In genomic region chr19:45657828-45658227, GRCm38 (mm10) we compare ENCODE assay signal across 22 mouse cellular contexts. TPM values are rescaled to one million over a fixed set of nuclear protein-coding genes. Genes with fewer than 3 reads are reported as not detected.
DNase-seq lines count a peak whose midpoint lies in the region; ATAC-seq lines count a peak whose summit lies in the region.
"Had no signal": no experiment of that assay in that cellular context is flagged by ENCODE, and none has a peak within 500 bp of the region (broad histone marks: within the 10 kb centered on the region; RNA-seq: fewer than 3 reads in every experiment).

No protein-coding gene starts in this region.

- ATAC-seq in hindbrain, embryonic 14.5 days (ENCODE audit: low FRiP score): no peak
- no peak for ATAC-seq in hindbrain, embryonic 11.5 days (ENCODE audit: low FRiP score)
- ATAC-seq in liver, embryonic 12.5 days: peak; percentile 62
- ATAC-seq in megakaryocyte progenitor cell, adult 5-6 weeks (replicated peaks; ENCODE audit: poor library complexity): peak; percentile 54
- ATAC-seq: forebrain, embryonic 14.5 days; inflammation-experienced regulatory T-cells, adult 6 months; midbrain, embryonic 15.5 days had no signal

- H3K4me1 ChIP-seq in hindbrain, embryonic 14.5 days (replicated peaks; ENCODE audit: control insufficient read depth, insufficient read depth, low read length): peaks cover 40% of the 10 kb centered on the region
- 0 out of 2 replicates have a peak, but pooled peaks cover 2% of the 10 kb centered on the region for H3K4me1 ChIP-seq in hindbrain, embryonic 11.5 days (replicated peaks; ENCODE audit: control insufficient read depth, insufficient read depth, low read length)
- peaks cover 62% of the 10 kb centered on the region for H3K4me1 ChIP-seq in liver, embryonic 12.5 days

- H3K9me3 ChIP-seq in hindbrain, embryonic 14.5 days (ENCODE audit: control insufficient read depth, low read length): no peaks in the 10 kb centered on the region
- H3K9me3 ChIP-seq in hindbrain, embryonic 11.5 days (ENCODE audit: control insufficient read depth, low read length): no peaks in the 10 kb centered on the region
- no peaks in the 10 kb centered on the region for H3K9me3 ChIP-seq in liver, embryonic 12.5 days (replicated peaks)
- H3K9me3 ChIP-seq: embryonic facial prominence, embryonic 12.5 days; hindbrain, embryonic 10.5 days; megakaryocyte, embryonic 14.5 days; midbrain, embryonic 15.5 days had no signal

- H3K36me3 ChIP-seq in hindbrain, embryonic 14.5 days (replicated peaks; ENCODE audit: control insufficient read depth, insufficient read depth): no peaks in the 10 kb centered on the region
- no peaks in the 10 kb centered on the region for H3K36me3 ChIP-seq in hindbrain, embryonic 11.5 days (ENCODE audit: control insufficient read depth, insufficient read depth, low read length)
- no peaks in the 10 kb centered on the region for H3K36me3 ChIP-seq in liver, embryonic 12.5 days
- H3K36me3 ChIP-seq: embryonic facial prominence, embryonic 12.5 days; hindbrain, embryonic 10.5 days; midbrain, embryonic 15.5 days had no signal

- no peak overlapping the region for H3K4me3 ChIP-seq in hindbrain, embryonic 14.5 days (replicated peaks; ENCODE audit: low read length)
- H3K4me3 ChIP-seq in hindbrain, embryonic 11.5 days (ENCODE audit: low read depth, low read length): no peak overlapping the region
- H3K4me3 ChIP-seq in liver, embryonic 12.5 days: peak overlapping the region; percentile 93; the same call in 1 of the 2 replicates
- H3K4me3 ChIP-seq: embryonic facial prominence, embryonic 12.5 days; gastrocnemius, adult 2 months; hindbrain, embryonic 10.5 days; megakaryocyte, embryonic 14.5 days had no signal

- no peak overlapping the region for H3K27ac ChIP-seq in hindbrain, embryonic 14.5 days
- H3K27ac ChIP-seq in hindbrain, embryonic 11.5 days (ENCODE audit: low read depth, low read length): no peak overlapping the region
- peak overlapping the region; percentile 97; the same call in 1 of the 2 replicates for H3K27ac ChIP-seq in liver, embryonic 12.5 days
- H3K27ac ChIP-seq: embryonic facial prominence, embryonic 12.5 days; gastrocnemius, adult 2 months; hindbrain, embryonic 10.5 days; kidney, postnatal 0 days; midbrain, embryonic 15.5 days; stomach, postnatal 0 days had no signal

- 88% methylated on average over 1 of the region's 1 CpGs for WGBS in hindbrain, embryonic 14.5 days
- WGBS in hindbrain, embryonic 11.5 days: 88% methylated on average over 1 of the region's 1 CpGs
- 27% methylated on average over 1 of the region's 1 CpGs for WGBS in liver, embryonic 12.5 days (ENCODE audit: insufficient replicate concordance)

- no peaks in the 10 kb centered on the region for H3K27me3 ChIP-seq in hindbrain, embryonic 14.5 days (ENCODE audit: control insufficient read depth, insufficient read depth, low read length)
- H3K27me3 ChIP-seq in hindbrain, embryonic 11.5 days (ENCODE audit: control insufficient read depth, insufficient read depth, low read length): 0 out of 2 replicates have a peak, but pooled peaks cover 3% of the 10 kb centered on the region
- no peaks in the 10 kb centered on the region for H3K27me3 ChIP-seq in liver, embryonic 12.5 days (replicated peaks)
- H3K27me3 ChIP-seq: embryonic facial prominence, embryonic 12.5 days; megakaryocyte, embryonic 14.5 days; midbrain, embryonic 15.5 days had no signal

- no peak overlapping the region for H3K9ac ChIP-seq in hindbrain, embryonic 14.5 days
- no peak overlapping the region for H3K9ac ChIP-seq in hindbrain, embryonic 11.5 days (ENCODE audit: low read depth, low read length)
- peak overlapping the region; percentile 99; the same call in 1 of the 2 replicates for H3K9ac ChIP-seq in liver, embryonic 12.5 days
- H3K9ac ChIP-seq: embryonic facial prominence, embryonic 12.5 days; midbrain, embryonic 15.5 days had no signal

- no peak for DNase-seq in hindbrain, embryonic 14.5 days (ENCODE audit: low spot score)
- no peak for DNase-seq in hindbrain, embryonic 11.5 days (ENCODE audit: low spot score)
- DNase-seq in c-Kit-negative CD71-positive TER-119-positive erythroid progenitor cells, embryonic 14.5 days (ENCODE audit: low read depth, low spot score): peak; percentile 48
- DNase-seq in heart, postnatal 4 days: no peak
- DNase-seq in ovary, postnatal 14 days (ENCODE audit: low spot score): no peak
- no peak for DNase-seq in adrenal gland, adult 8-10 months
- DNase-seq: adrenal gland, postnatal 36 days; cerebellum, adult 2 months; cerebellum, postnatal 25 days; gastrocnemius, adult 2 months; layer of hippocampus, adult 9-11 months; lung, adult 18-20 months had no signal

- H3K4me2 ChIP-seq in hindbrain, embryonic 14.5 days (replicated peaks): 0 out of 2 replicates have a peak overlapping the region, but pooled peaks have one; percentile 6
- no peak overlapping the region for H3K4me2 ChIP-seq in hindbrain, embryonic 11.5 days (replicated peaks; ENCODE audit: low read depth, low read length)
- H3K4me2 ChIP-seq in liver, embryonic 12.5 days: peak overlapping the region; percentile 86

RNA-seq across cellular contexts. Expression of gene Fbxw4, which starts 2.3 kb away (rescaled TPM):
- polyA plus RNA-seq in hindbrain, embryonic 14.5 days (2014; fragmentation: Nextera tagmentation; extraction: Ambion mirVana): 6.7 and 8.8 TPM in 2 replicates
- 2.0 and 3.5 TPM in 2 replicates for polyA plus RNA-seq in hindbrain, embryonic 11.5 days (2014; fragmentation: Nextera tagmentation; extraction: Ambion mirVana)
- polyA plus RNA-seq in liver, embryonic 12.5 days (2016; fragmentation: Nextera tagmentation; extraction: Ambion mirVana): 4.3 and 4.6 TPM in 2 replicates
- total RNA-seq in megakaryocyte progenitor cell, adult 5-6 weeks (2015): 26.0 and 27.0 TPM in 2 replicates
- 22.3 and 31.5 TPM in 2 replicates for total RNA-seq in megakaryocyte progenitor cell, adult 5-6 weeks (2017)
- 10 to 100 TPM; 24.0 to 25.0 TPM for total RNA-seq in heart, postnatal 4 days (2021)
- total RNA-seq in adrenal gland, adult 8-10 months (2022): 10 to 100 TPM; 25.6 to 36.1 (median 30.8) TPM

Comparison
In these comparisons a context has a peak if more than half of its experiments do, and no peak if none do; other contexts are left out.
1. ATAC-seq: peak in liver, embryonic 12.5 days (single experiment) and megakaryocyte progenitor cell, adult 5-6 weeks (single experiment); none in hindbrain, embryonic 14.5 days (single experiment) and hindbrain, embryonic 11.5 days (single experiment).